Mouse (Mus musculus) urinary bladder, postnatal 14 days (tissue): ENCODE measurements around the gene Cd5l.

Source experiments
- DNase-seq: peaks from one replicate; pipeline ENCODE4 v3.0.0; 2021; ENCODE audit warnings: low spot score

Gene Cd5l

GRCm38 (mm10) chr3:87408171-87408570 lies 50.5 kb downstream of the Cd5l start:
- DNase-seq = peak; percentile 26

GRCm38 (mm10) chr3:87409196-87409935 lies 51.7 kb downstream of the Cd5l start:
- no peak for DNase-seq

GRCm38 (mm10) chr3:87410605-87411004 lies 52.9 kb downstream of the Cd5l start:
- no peak for DNase-seq

- peak; percentile 33 for DNase-seq
Measured at GRCm38 (mm10) chr3:87411150-87411549, 53.5 kb downstream of the Cd5l start.

- no peak for DNase-seq
Measured at GRCm38 (mm10) chr3:87420645-87421044, 63.0 kb downstream of the Cd5l start.
